Mouse (Mus musculus) bone marrow, adult 2 months (tissue): ENCODE data around the gene Hjurp.

Experiments
- CTCF ChIP-seq: fragments of 200-500 bp; IDR thresholded peaks from 2 replicates; pipeline ENCODE4 v1.5.1; 2011; ENCODE audit warnings: low read length, control low read depth; ENCODE audit not compliant: control insufficient read depth, insufficient read depth
- POLR2A ChIP-seq: fragments of 200-500 bp; IDR thresholded peaks from 2 replicates; pipeline ENCODE4 v1.6.1; 2011; ENCODE audit warnings: low read depth, mild to moderate bottlenecking, control low read depth, low read length, borderline replicate concordance; ENCODE audit not compliant: control insufficient read depth

DNA sequence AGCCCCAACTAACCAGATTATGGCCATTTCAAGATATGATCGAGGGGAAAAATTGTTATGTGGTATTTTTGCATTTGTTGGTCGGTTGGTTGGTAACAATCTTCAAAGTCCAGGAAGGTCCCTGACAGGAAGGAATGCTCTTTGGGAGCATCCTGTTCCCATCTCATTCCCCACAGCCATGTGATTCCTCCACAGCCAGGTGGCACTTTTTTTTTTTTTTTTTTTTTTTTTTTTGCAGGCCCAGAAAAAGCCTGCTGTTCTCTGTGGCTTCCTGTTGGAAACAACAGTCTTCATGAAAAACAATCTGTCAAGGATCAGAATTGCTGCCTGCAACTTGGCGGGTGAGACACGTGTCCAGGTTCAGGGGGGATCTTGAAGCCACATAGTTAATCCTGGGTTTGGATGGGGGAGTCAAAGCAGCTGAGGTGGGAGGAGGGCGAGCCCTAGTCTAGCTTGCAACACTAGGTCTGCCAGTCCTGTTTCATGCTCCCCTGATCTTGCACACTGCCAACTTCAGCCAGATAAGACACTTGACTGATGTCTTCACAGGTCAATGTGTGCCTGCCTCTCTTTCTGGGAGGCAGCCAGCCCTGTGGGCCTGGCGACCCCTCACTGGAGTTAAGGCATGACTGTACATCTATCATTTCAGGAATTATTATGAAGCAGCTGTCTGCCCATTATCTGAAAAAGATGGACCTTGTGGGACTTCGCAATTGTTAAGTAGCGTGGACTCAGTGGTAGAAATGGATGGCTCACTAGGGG is 18.4 kb downstream of the Hjurp start:
- no peak for TF ChIP-seq CTCF
- no peak for TF ChIP-seq POLR2A
